Mouse (Mus musculus) bone marrow, adult 2 months (tissue): ENCODE data around the gene Dapp1.

ENCODE experiments used
- CTCF ChIP-seq: fragments of 200-500 bp; IDR thresholded peaks from 2 replicates; pipeline ENCODE4 v1.5.1; 2011; ENCODE audit warnings: low read length, control low read depth; ENCODE audit not compliant: control insufficient read depth, insufficient read depth
- POLR2A ChIP-seq: fragments of 200-500 bp; IDR thresholded peaks from 2 replicates; pipeline ENCODE4 v1.6.1; 2011; ENCODE audit warnings: low read depth, mild to moderate bottlenecking, control low read depth, low read length, borderline replicate concordance; ENCODE audit not compliant: control insufficient read depth

- no peak for TF ChIP-seq CTCF
- no peak for TF ChIP-seq POLR2A
Measured at GRCm38 (mm10) chr3:137968105-137968819, 13.1 kb downstream of the Dapp1 start.
